Mouse (Mus musculus) liver, embryonic 14.5 days (tissue): ENCODE data around the gene Nav2. TPM values are rescaled to one million over a fixed set of nuclear protein-coding genes. Genes with fewer than 3 reads are reported as not detected.

Experiments
- ATAC-seq: fragments of 200-750 bp; cut with Nextera tagmentation; 2 replicates; pipeline ENCODE4 v1.8.0; 2017; ENCODE audit warnings: moderate number of reproducible peaks, mild to moderate bottlenecking, moderate library complexity; ENCODE audit not compliant: insufficient read depth
- DNase-seq, 3 experiments: peaks; one replicate each; pipeline ENCODE4 v3.0.0-alpha.2; 2012 to 2013; ENCODE audit warnings: low read depth in 3 of 3, low spot score in 3 of 3
- H3K27ac ChIP-seq: fragments of 300-500 bp; sonication (generic); 2 replicates; pipeline ENCODE4 v1.5.1; 2014; ENCODE audit warnings: moderate library complexity, mild to moderate bottlenecking, control low read depth, inconsistent platforms
- H3K27me3 ChIP-seq: fragments of 300-500 bp; sonication (generic); 2 replicates; pipeline ENCODE4 v1.6.1; 2014; ENCODE audit warnings: mild to moderate bottlenecking, low read length, moderate library complexity; ENCODE audit not compliant: control insufficient read depth, insufficient read depth
- H3K36me3 ChIP-seq: fragments of 300-500 bp; sonication (generic); replicated peaks from 2 replicates; pipeline ENCODE4 v1.6.1; 2014; ENCODE audit warnings: low read depth; ENCODE audit not compliant: control insufficient read depth, insufficient read depth
- H3K4me1 ChIP-seq, 2 experiments: fragments of 200-500 bp in 1 of 2; fragments of 300-500 bp in 1 of 2; sonication (generic) in 1 of 2; replicated peaks; 2 replicates each; pipeline ENCODE4 v1.6.1; 2012 to 2014; ENCODE audit warnings: antibody characterized with exemption in 1 of 2, inconsistent platforms in 1 of 2, low read length in 1 of 2; ENCODE audit not compliant: control insufficient read depth in 2 of 2, insufficient read depth in 2 of 2
- H3K4me2 ChIP-seq: fragments of 300-500 bp; sonication (generic); 2 replicates; pipeline ENCODE4 v1.6.1; 2014; ENCODE audit warnings: low read depth, mild to moderate bottlenecking, control low read depth, moderate library complexity
- H3K4me3 ChIP-seq, 2 experiments: fragments of 200-500 bp in 1 of 2; fragments of 300-500 bp in 1 of 2; sonication (generic) in 1 of 2; 2 replicates each; pipeline ENCODE4 v1.5.1; 2012 to 2014; ENCODE audit warnings: low read depth in 2 of 2, low read length in 2 of 2, mild to moderate bottlenecking in 2 of 2, control low read depth in 1 of 2, inconsistent platforms in 1 of 2, moderate library complexity in 1 of 2; ENCODE audit not compliant: insufficient read depth in 1 of 2
- H3K9ac ChIP-seq: fragments of 300-500 bp; sonication (generic); replicated peaks from 2 replicates; pipeline ENCODE4 v1.6.1; 2014; ENCODE audit warnings: mild to moderate bottlenecking, control low read depth, moderate library complexity
- H3K9me3 ChIP-seq: fragments of 300-500 bp; sonication (generic); 2 replicates; pipeline ENCODE4 v1.6.1; 2016; ENCODE audit warnings: low read length, mixed read lengths; ENCODE audit not compliant: control insufficient read depth
- CTCF ChIP-seq: IDR thresholded peaks from 2 replicates; pipeline ENCODE4 v1.5.1; 2016; ENCODE audit warnings: antibody characterized with exemption, low read depth, control low read depth
- EP300 ChIP-seq: IDR thresholded peaks from 2 replicates; pipeline ENCODE4 v1.6.1; 2016; ENCODE audit warnings: antibody characterized with exemption, low read depth
- whole genome bisulfite sequencing: fragments of 180-500 bp; shearing (Covaris S2); extraction: QIAGEN DNeasy Blood & Tissue Kit; methylation state at CpG from one replicate; pipeline ENCODE4 v1.1.7; 2014; ENCODE audit not compliant: insufficient replicate concordance; 5-methylcytosine and 5-hydroxymethylcytosine counted together
- polyA plus RNA-seq, 2 experiments: library from polyadenylated mRNA; depleted of rRNA in 1 of 2; stranded (reverse) in 1 of 2; unstranded in 1 of 2; fragments of >200 nt; fragmentation: Nextera tagmentation in 1 of 2; extraction: Ambion mirVana in 1 of 2; gene quantifications; 2 replicates each; pipeline versions ENCODE4 v1.2.1 to v1.2.3; 2012 to 2014

Nav2 gene
- polyA plus RNA-seq, 2 experiments, result 1.5 to 1.6 TPM

GRCm38 (mm10) chr7:49522411-49523114 is 614.0 kb downstream of the Nav2 start:
- peak overlapping the region; percentile 7 to 18 for H3K4me3 ChIP-seq
- H3K27ac ChIP-seq, result no peak overlapping the region
- H3K9ac ChIP-seq, result no peak overlapping the region
- no peaks in the 10 kb centered on the region for H3K9me3 ChIP-seq
- WGBS, result 2% methylated on average over 24 of the region's 24 CpGs
- H3K4me2 ChIP-seq, result peak overlapping the region; percentile 6
- H3K27me3 ChIP-seq, result peaks cover 3% of the 10 kb centered on the region; the same call in 1 of the 2 replicates
- no peaks in the 10 kb centered on the region for H3K36me3 ChIP-seq
- DNase-seq (peak; percentile 3 to 18 (median 3)), ATAC-seq (peak; percentile 60)
- H3K4me1 ChIP-seq, result peaks cover 0 to 13% of the 10 kb centered on the region in 2 experiments; a peak in 2 of 4 replicates
- TF ChIP-seq CTCF, result no peak
- TF ChIP-seq EP300, result no peak

- DNase-seq, result no peak
- Histone ChIP-seq H3K27me3 (peaks cover 3% of the 10 kb centered on the region; the same call in 1 of the 2 replicates), H3K9ac (no peak overlapping the region), H3K36me3 (no peaks in the 10 kb centered on the region), H3K4me1 (peaks cover 0 to 13% of the 10 kb centered on the region in 2 experiments; a peak in 2 of 4 replicates), H3K4me3 (peak overlapping the region; percentile 7 to 18), H3K27ac (no peak overlapping the region), H3K9me3 (no peaks in the 10 kb centered on the region), H3K4me2 (peak overlapping the region; percentile 6)
- no peak for ATAC-seq
- WGBS, result 21% methylated on average over 4 of the region's 4 CpGs
- TF ChIP-seq CTCF, result no peak
- no peak for TF ChIP-seq EP300
Observed at GRCm38 (mm10) chr7:49523115-49523445, 614.6 kb downstream of the Nav2 start.

DNA sequence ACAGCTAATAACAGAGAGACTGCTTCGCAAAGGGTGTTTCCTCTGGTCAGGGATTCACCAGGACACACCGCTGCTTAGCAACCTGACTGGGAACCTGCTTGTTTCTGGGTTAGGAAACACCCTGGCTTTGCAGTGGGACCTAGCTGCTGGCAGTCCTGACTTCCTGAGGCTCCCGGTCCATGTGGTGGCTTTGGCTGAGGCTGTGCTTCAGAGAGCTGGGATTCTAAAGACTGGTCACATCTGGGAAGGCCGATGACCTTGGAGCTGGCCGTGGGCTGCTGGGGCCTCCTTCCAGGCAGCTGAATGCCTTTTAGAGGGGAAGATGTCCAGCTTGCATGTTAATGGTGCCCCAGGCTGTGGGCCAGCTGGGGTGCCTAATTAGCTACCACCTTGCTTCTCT is 615.2 kb downstream of the Nav2 start:
- ATAC-seq (no peak), DNase-seq (no peak)
- H3K27me3 ChIP-seq, result peaks cover 3% of the 10 kb centered on the region; the same call in 1 of the 2 replicates
- no peaks in the 10 kb centered on the region for H3K9me3 ChIP-seq
- H3K4me2 ChIP-seq, result peak overlapping the region; percentile 6
- H3K4me3 ChIP-seq, result no peak overlapping the region; a peak in 1 of 4 replicates
- H3K36me3 ChIP-seq, result no peaks in the 10 kb centered on the region
- WGBS, result 45% methylated on average over 5 of the region's 5 CpGs
- TF ChIP-seq CTCF (no peak), EP300 (no peak)
- H3K27ac ChIP-seq, result no peak overlapping the region
- H3K4me1 ChIP-seq, result peaks cover 0 to 13% of the 10 kb centered on the region in 2 experiments; a peak in 2 of 4 replicates
- no peak overlapping the region for H3K9ac ChIP-seq

DNA sequence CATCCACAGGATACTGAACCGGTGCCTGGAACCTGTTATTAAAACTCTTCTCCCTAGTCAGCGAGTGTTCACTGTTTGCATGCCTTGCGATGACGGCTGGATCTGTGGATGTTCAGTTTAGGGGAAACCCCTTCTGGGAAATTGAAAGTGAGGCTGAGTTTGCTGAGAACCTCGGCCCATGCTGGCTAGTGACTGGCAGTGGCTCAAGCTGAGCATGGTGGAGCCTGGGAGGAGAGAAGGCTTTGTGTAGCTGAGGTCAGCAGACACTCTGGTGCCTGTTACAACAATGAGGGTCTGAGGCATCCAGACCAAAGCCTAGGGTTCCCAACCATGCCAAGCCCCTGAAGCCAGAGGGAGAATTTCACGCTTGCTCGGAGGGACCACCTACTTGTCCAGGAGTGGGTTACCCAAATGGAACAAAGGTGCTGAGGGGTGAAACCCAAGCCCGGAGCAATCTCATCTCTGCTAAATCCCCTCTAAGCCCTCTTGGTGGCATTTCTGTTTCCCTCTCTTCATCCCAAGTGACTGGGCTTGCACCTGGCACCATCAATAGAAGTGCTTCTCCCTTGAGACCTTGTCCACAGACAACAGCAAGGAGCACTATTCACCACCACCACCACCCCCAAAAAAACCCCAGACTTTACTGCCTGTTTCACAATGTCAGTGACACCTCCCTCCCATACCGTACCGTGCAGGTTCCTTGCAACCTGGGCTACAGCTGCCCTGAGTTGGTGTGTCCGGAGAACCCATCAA is 617.0 kb downstream of the Nav2 start:
- Histone ChIP-seq H3K4me3 (no peak overlapping the region), H3K27ac (no peak overlapping the region), H3K27me3 (peaks cover 3% of the 10 kb centered on the region; the same call in 1 of the 2 replicates), H3K4me2 (no peak overlapping the region), H3K9me3 (no peaks in the 10 kb centered on the region), H3K36me3 (no peaks in the 10 kb centered on the region), H3K4me1 (peaks cover 0 to 9% of the 10 kb centered on the region in 2 experiments; a peak in 2 of 4 replicates), H3K9ac (no peak overlapping the region)
- ATAC-seq (no peak), DNase-seq (no peak)
- TF ChIP-seq CTCF, result no peak
- no peak for TF ChIP-seq EP300
- WGBS, result 61% methylated on average over 11 of the region's 11 CpGs

DNA sequence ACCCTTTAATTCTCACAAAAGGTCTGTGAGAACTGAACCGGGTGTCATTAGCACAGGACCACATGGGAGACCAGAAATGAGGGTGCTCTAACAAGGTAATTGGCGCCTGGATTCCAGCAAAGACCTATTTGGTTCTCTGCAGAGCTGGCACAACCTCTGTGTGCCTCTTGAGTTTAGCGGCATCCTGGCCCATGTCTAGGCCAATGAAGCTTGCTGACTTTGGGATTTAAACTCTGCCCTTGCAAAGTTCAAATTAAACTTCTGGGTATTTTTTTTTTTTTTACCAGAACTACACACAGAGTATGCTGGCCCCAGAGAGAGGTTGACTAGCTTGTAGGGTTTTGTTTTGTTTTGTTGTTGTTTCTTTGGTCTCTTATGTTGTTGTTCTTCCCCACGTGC is 617.6 kb downstream of the Nav2 start:
- no peak for ATAC-seq
- Histone ChIP-seq H3K4me1 (peaks cover 0 to 7% of the 10 kb centered on the region in 2 experiments; a peak in 2 of 4 replicates), H3K4me2 (no peak overlapping the region), H3K27me3 (peaks cover 3% of the 10 kb centered on the region; the same call in 1 of the 2 replicates), H3K27ac (no peak overlapping the region), H3K4me3 (no peak overlapping the region), H3K36me3 (no peaks in the 10 kb centered on the region), H3K9me3 (no peaks in the 10 kb centered on the region), H3K9ac (no peak overlapping the region)
- WGBS, result 64% methylated on average over 4 of the region's 4 CpGs
- DNase-seq, result no peak
- no peak for TF ChIP-seq CTCF
- no peak for TF ChIP-seq EP300
